Mouse (Mus musculus) liver, embryonic 14.5 days (tissue): ENCODE data around the gene Bloc1s2. TPM values are rescaled to one million over a fixed set of nuclear protein-coding genes. Genes with fewer than 3 reads are reported as not detected.

ENCODE experiments used
- ATAC-seq: fragments of 200-750 bp; cut with Nextera tagmentation; 2 replicates; pipeline ENCODE4 v1.8.0; 2017; ENCODE audit warnings: moderate number of reproducible peaks, mild to moderate bottlenecking, moderate library complexity; ENCODE audit not compliant: insufficient read depth
- DNase-seq, 3 experiments: peaks; one replicate each; pipeline ENCODE4 v3.0.0-alpha.2; 2012 to 2013; ENCODE audit warnings: low read depth in 3 of 3, low spot score in 3 of 3
- H3K27ac ChIP-seq: fragments of 300-500 bp; sonication (generic); 2 replicates; pipeline ENCODE4 v1.5.1; 2014; ENCODE audit warnings: moderate library complexity, mild to moderate bottlenecking, control low read depth, inconsistent platforms
- H3K27me3 ChIP-seq: fragments of 300-500 bp; sonication (generic); 2 replicates; pipeline ENCODE4 v1.6.1; 2014; ENCODE audit warnings: mild to moderate bottlenecking, low read length, moderate library complexity; ENCODE audit not compliant: control insufficient read depth, insufficient read depth
- H3K36me3 ChIP-seq: fragments of 300-500 bp; sonication (generic); replicated peaks from 2 replicates; pipeline ENCODE4 v1.6.1; 2014; ENCODE audit warnings: low read depth; ENCODE audit not compliant: control insufficient read depth, insufficient read depth
- H3K4me1 ChIP-seq, 2 experiments: fragments of 200-500 bp in 1 of 2; fragments of 300-500 bp in 1 of 2; sonication (generic) in 1 of 2; replicated peaks; 2 replicates each; pipeline ENCODE4 v1.6.1; 2012 to 2014; ENCODE audit warnings: antibody characterized with exemption in 1 of 2, inconsistent platforms in 1 of 2, low read length in 1 of 2; ENCODE audit not compliant: control insufficient read depth in 2 of 2, insufficient read depth in 2 of 2
- H3K4me2 ChIP-seq: fragments of 300-500 bp; sonication (generic); 2 replicates; pipeline ENCODE4 v1.6.1; 2014; ENCODE audit warnings: low read depth, mild to moderate bottlenecking, control low read depth, moderate library complexity
- H3K4me3 ChIP-seq, 2 experiments: fragments of 200-500 bp in 1 of 2; fragments of 300-500 bp in 1 of 2; sonication (generic) in 1 of 2; 2 replicates each; pipeline ENCODE4 v1.5.1; 2012 to 2014; ENCODE audit warnings: low read depth in 2 of 2, low read length in 2 of 2, mild to moderate bottlenecking in 2 of 2, control low read depth in 1 of 2, inconsistent platforms in 1 of 2, moderate library complexity in 1 of 2; ENCODE audit not compliant: insufficient read depth in 1 of 2
- H3K9ac ChIP-seq: fragments of 300-500 bp; sonication (generic); replicated peaks from 2 replicates; pipeline ENCODE4 v1.6.1; 2014; ENCODE audit warnings: mild to moderate bottlenecking, control low read depth, moderate library complexity
- H3K9me3 ChIP-seq: fragments of 300-500 bp; sonication (generic); 2 replicates; pipeline ENCODE4 v1.6.1; 2016; ENCODE audit warnings: low read length, mixed read lengths; ENCODE audit not compliant: control insufficient read depth
- CTCF ChIP-seq: IDR thresholded peaks from 2 replicates; pipeline ENCODE4 v1.5.1; 2016; ENCODE audit warnings: antibody characterized with exemption, low read depth, control low read depth
- EP300 ChIP-seq: IDR thresholded peaks from 2 replicates; pipeline ENCODE4 v1.6.1; 2016; ENCODE audit warnings: antibody characterized with exemption, low read depth
- WGBS: fragments of 180-500 bp; shearing (Covaris S2); extraction: QIAGEN DNeasy Blood & Tissue Kit; methylation state at CpG from one replicate; pipeline ENCODE4 v1.1.7; 2014; ENCODE audit not compliant: insufficient replicate concordance; 5-methylcytosine and 5-hydroxymethylcytosine counted together
- polyA plus RNA-seq, 2 experiments: library from polyadenylated mRNA; depleted of rRNA in 1 of 2; stranded (reverse) in 1 of 2; unstranded in 1 of 2; fragments of >200 nt; fragmentation: Nextera tagmentation in 1 of 2; extraction: Ambion mirVana in 1 of 2; gene quantifications; 2 replicates each; pipeline versions ENCODE4 v1.2.1 to v1.2.3; 2012 to 2014

The Bloc1s2 gene
- polyA plus RNA-seq, 2 experiments = 28.1 to 45.0 TPM

- H3K4me2 ChIP-seq = no peak overlapping the region
- no peak overlapping the region for H3K9ac ChIP-seq
- H3K9me3 ChIP-seq = no peaks in the 10 kb centered on the region
- H3K36me3 ChIP-seq = peaks cover 54% of the 10 kb centered on the region
- H3K4me1 ChIP-seq = no peaks in the 10 kb centered on the region
- TF ChIP-seq CTCF (no peak), EP300 (no peak)
- ATAC-seq (no peak), DNase-seq (no peak)
- no peaks in the 10 kb centered on the region for H3K27me3 ChIP-seq
- H3K27ac ChIP-seq = no peak overlapping the region
- no peak overlapping the region for H3K4me3 ChIP-seq
Observed at GRCm38 (mm10) chr19:44117793-44118192, 28.5 kb downstream of the Bloc1s2 start.

- no peak for DNase-seq
- peaks cover 36% of the 10 kb centered on the region for H3K36me3 ChIP-seq
Observed at GRCm38 (mm10) chr19:44111706-44112105, 34.5 kb downstream of the Bloc1s2 start.

DNA sequence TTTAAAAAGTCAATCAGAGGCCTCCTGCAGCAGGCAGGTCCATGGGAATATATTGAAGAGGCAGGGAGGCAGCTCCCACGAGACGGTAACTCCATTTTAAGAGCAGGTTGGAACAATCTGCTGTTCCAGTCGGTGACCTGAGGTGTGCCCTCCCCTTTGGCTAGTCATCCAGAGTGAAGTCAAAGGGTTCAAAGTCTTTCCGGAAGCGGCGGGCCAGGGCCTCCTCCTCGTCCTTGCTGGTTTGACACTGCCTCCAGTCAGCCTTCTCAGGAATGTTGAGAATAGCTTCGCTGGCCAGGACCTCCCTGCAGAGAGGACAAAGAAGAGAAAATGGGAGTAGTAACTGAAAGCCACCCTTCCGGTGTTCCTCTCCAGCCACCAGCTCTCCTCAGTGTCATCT is 35.9 kb downstream of the Bloc1s2 start:
- no peak for TF ChIP-seq CTCF
- H3K4me3 ChIP-seq = no peak overlapping the region
- peaks cover 35% of the 10 kb centered on the region for H3K36me3 ChIP-seq
- no peak for DNase-seq
- no peak overlapping the region for H3K27ac ChIP-seq
- H3K4me1 ChIP-seq = peaks cover 6 to 12% of the 10 kb centered on the region in 2 experiments; a peak in 3 of 4 replicates
- no peak overlapping the region for H3K4me2 ChIP-seq
- WGBS = 71% methylated on average over 9 of the region's 9 CpGs
- H3K27me3 ChIP-seq = no peaks in the 10 kb centered on the region
- no peak for ATAC-seq
- H3K9ac ChIP-seq = no peak overlapping the region
- no peaks in the 10 kb centered on the region for H3K9me3 ChIP-seq

More at GRCm38 (mm10) chr19:44111706-44112105, 34.5 kb downstream of the Bloc1s2 start:
- Histone ChIP-seq H3K27me3 (no peaks in the 10 kb centered on the region), H3K27ac (no peak overlapping the region), H3K4me1 (peaks cover 0 to 6% of the 10 kb centered on the region in 2 experiments; a peak in 2 of 4 replicates), H3K4me2 (no peak overlapping the region), H3K9me3 (no peaks in the 10 kb centered on the region), H3K9ac (no peak overlapping the region), H3K4me3 (no peak overlapping the region)
- no peak for TF ChIP-seq EP300
- peak; percentile 52 for TF ChIP-seq CTCF
- 58% methylated on average over 7 of the region's 7 CpGs for WGBS
- no peak for ATAC-seq

- TF ChIP-seq CTCF (no peak), EP300 (no peak)
- H3K4me1 ChIP-seq = peaks cover 6 to 17% of the 10 kb centered on the region in 2 experiments; a peak in 3 of 4 replicates
- DNase-seq = no peak
Observed at GRCm38 (mm10) chr19:44108996-44109395, 37.2 kb downstream of the Bloc1s2 start.

GRCm38 (mm10) chr19:44107661-44108521 is 38.4 kb downstream of the Bloc1s2 start:
- TF ChIP-seq EP300 (no peak), CTCF (no peak)
- Histone ChIP-seq H3K27me3 (no peaks in the 10 kb centered on the region), H3K27ac (peak overlapping the region; percentile 25), H3K4me1 (peaks cover 6 to 17% of the 10 kb centered on the region in 2 experiments; a peak in 3 of 4 replicates), H3K4me3 (peak overlapping the region; percentile 91 to 100), H3K4me2 (peak overlapping the region; percentile 97), H3K9ac (peak overlapping the region; percentile 93), H3K36me3 (peaks cover 16% of the 10 kb centered on the region), H3K9me3 (no peaks in the 10 kb centered on the region)
- DNase-seq (no peak), ATAC-seq (peak; percentile 40)
- WGBS = 30% methylated on average over 22 of the region's 22 CpGs

More at GRCm38 (mm10) chr19:44108996-44109395, 37.2 kb downstream of the Bloc1s2 start:
- Histone ChIP-seq H3K9ac (no peak overlapping the region), H3K4me2 (no peak overlapping the region), H3K27me3 (no peaks in the 10 kb centered on the region), H3K4me3 (no peak overlapping the region), H3K36me3 (peaks cover 26% of the 10 kb centered on the region), H3K9me3 (no peaks in the 10 kb centered on the region), H3K27ac (no peak overlapping the region)
- no peak for ATAC-seq
